8 mouse cellular contexts compared by ENCODE assay signal in the genomic region with DNA sequence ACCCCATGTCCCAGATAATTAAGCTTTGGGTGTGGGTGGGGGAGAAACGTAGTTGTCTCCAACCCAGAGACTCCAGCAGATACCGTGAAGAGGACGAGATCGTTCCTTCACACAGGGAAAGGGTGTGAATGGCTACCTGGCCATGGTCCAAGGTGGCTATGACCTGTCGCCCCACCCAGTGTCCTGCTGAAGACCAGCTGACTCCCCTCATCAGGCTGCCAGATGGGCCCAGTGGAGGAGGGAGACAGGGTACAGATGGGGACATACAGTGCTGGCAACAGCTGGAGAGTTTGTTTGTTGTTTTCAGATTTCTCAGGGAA. TPM values are rescaled to one million over a fixed set of nuclear protein-coding genes. Genes with fewer than 3 reads are reported as not detected.
A peak's percentile ranks its signal among the peaks of the same experiment; 100 is the strongest.
DNase-seq lines count a peak whose midpoint lies in the region; ATAC-seq and TF ChIP-seq lines count a peak whose summit lies in the region.

No protein-coding gene starts in this region.

- H3K27ac ChIP-seq in heart, embryonic 12.5 days (ENCODE audit: poor library complexity, severe bottlenecking) = no peak overlapping the region
- H3K27ac ChIP-seq in forebrain, embryonic 10.5 days = peak overlapping the region; percentile 88; the same call in 1 of the 2 replicates

- peak overlapping the region; percentile 93 for H3K4me2 ChIP-seq in heart, embryonic 12.5 days
- peak overlapping the region; percentile 77 for H3K4me2 ChIP-seq in myocyte (ENCODE audit: low read depth)

- H3K79me2 ChIP-seq in myocyte (ENCODE audit: control insufficient read depth, insufficient read depth) = peaks cover 4% of the 10 kb centered on the region

- H3K36me3 ChIP-seq in heart, embryonic 12.5 days = peaks cover 14% of the 10 kb centered on the region
- peaks cover 27% of the 10 kb centered on the region for H3K36me3 ChIP-seq in forebrain, embryonic 10.5 days (replicated peaks)
- H3K36me3 ChIP-seq in myocyte (ENCODE audit: control insufficient read depth, insufficient read depth) = no peaks in the 10 kb centered on the region

- no peak for TF ChIP-seq POLR2A in myocyte (IDR thresholded peaks at IDR 0.05; ENCODE audit: insufficient read length, low read depth)

- peak overlapping the region; percentile 61; the same call in 1 of the 2 replicates for H3K9ac ChIP-seq in heart, embryonic 12.5 days

- no peaks in the 10 kb centered on the region for H3K9me3 ChIP-seq in heart, embryonic 12.5 days (replicated peaks)
- H3K9me3 ChIP-seq in forebrain, embryonic 10.5 days = no peaks in the 10 kb centered on the region

- H3ac ChIP-seq in myocyte (ENCODE audit: control insufficient read depth, insufficient read length) = no peak overlapping the region

- DNase-seq in heart, adult 8-10 months (ENCODE audit: low spot score) = no peak
- DNase-seq in forebrain, embryonic 10.5 days (ENCODE audit: extremely low spot score, low spot score) = no peak
- DNase-seq in kidney, postnatal 14 days = peak; percentile 14
- DNase-seq in urinary bladder, postnatal 10 days (ENCODE audit: low spot score) = no peak
- DNase-seq in adrenal gland, postnatal 36 days = no peak
- DNase-seq in gastrocnemius, postnatal 25 days = no peak

- H3K27me3 ChIP-seq in heart, embryonic 12.5 days (replicated peaks) = no peaks in the 10 kb centered on the region
- H3K27me3 ChIP-seq in forebrain, embryonic 10.5 days (ENCODE audit: poor library complexity, severe bottlenecking) = peaks cover 9% of the 10 kb centered on the region
- no peaks in the 10 kb centered on the region for H3K27me3 ChIP-seq in myocyte (ENCODE audit: control insufficient read depth, insufficient read depth, insufficient read length)

- ATAC-seq in heart, embryonic 12.5 days (ENCODE audit: insufficient number of reproducible peaks, low FRiP score) = no peak

- 74% methylated on average over 5 of the region's 5 CpGs for WGBS in heart, embryonic 12.5 days
- WGBS in forebrain, embryonic 10.5 days = 92% methylated on average over 5 of the region's 5 CpGs

- H3K4me3 ChIP-seq in heart, embryonic 12.5 days = peak overlapping the region; percentile 72; the same call in 1 of the 2 replicates
- H3K4me3 ChIP-seq in forebrain, embryonic 10.5 days = peak overlapping the region; percentile 74
- H3K4me3 ChIP-seq in myocyte = peak overlapping the region; percentile 70

- H3K4me1 ChIP-seq in heart, embryonic 12.5 days (replicated peaks) = peaks cover 14% of the 10 kb centered on the region
- peaks cover 33% of the 10 kb centered on the region for H3K4me1 ChIP-seq in forebrain, embryonic 10.5 days

TF ChIP-seq in myocyte, 11 proteins besides CTCF, POLR2A, EP300 and RAD21:
- TF ChIP-seq MYOG (IDR thresholded peaks at IDR 0.05; ENCODE audit: control insufficient read depth in 1 of 3, insufficient read depth in 1 of 3, insufficient read length in 2 of 3, low read depth in 2 of 3) (no peak), USF1 (IDR thresholded peaks at IDR 0.05; ENCODE audit: low read depth) (no peak), MAX (IDR thresholded peaks at IDR 0.05; ENCODE audit: low read depth) (no peak), MYOD1 (IDR thresholded peaks at IDR 0.05; ENCODE audit: control insufficient read depth in 1 of 3, insufficient read length in 2 of 3, low read depth in 2 of 3) (no peak)

RNA-seq across cellular contexts. Expression of a gene that starts 0.7 kb away (rescaled TPM):
- polyA plus RNA-seq in heart, embryonic 12.5 days (2016; fragmentation: Nextera tagmentation; extraction: Ambion mirVana) = 1.00 and 1.1 TPM in 2 replicates
- total RNA-seq in heart, adult 8-10 months (2022) = 1 to 10 TPM in 1 of 4 experiments, under 1 TPM in 3; 0.17 to 1.2 (median 0.31) TPM
- polyA plus RNA-seq in forebrain, embryonic 10.5 days (2016; fragmentation: Nextera tagmentation; extraction: Ambion mirVana) = 1.9 and 2.4 TPM in 2 replicates
- 0.24 TPM for polyA plus RNA-seq in myocyte (2012; fragmentation: generic; extraction: Trizol)
- total RNA-seq in adrenal gland, postnatal 36 days (2021) = under 1 TPM; 0.46 to 0.76 TPM
- not detected for total RNA-seq in gastrocnemius, postnatal 25 days (2021)

RNA-seq across cellular contexts. Expression of a gene that starts 0.8 kb away (rescaled TPM):
- 17.7 and 18.1 TPM in 2 replicates for polyA plus RNA-seq in heart, embryonic 12.5 days (2016; fragmentation: Nextera tagmentation; extraction: Ambion mirVana)
- total RNA-seq in heart, adult 8-10 months (2022) = 10 to 100 TPM; 10.9 to 14.6 (median 12.3) TPM
- polyA plus RNA-seq in forebrain, embryonic 10.5 days (2016; fragmentation: Nextera tagmentation; extraction: Ambion mirVana) = 17.3 and 20.8 TPM in 2 replicates
- polyA plus RNA-seq in myocyte (2012; fragmentation: generic; extraction: Trizol) = 25.3 TPM
- 10 to 100 TPM; 22.6 to 33.9 TPM for total RNA-seq in adrenal gland, postnatal 36 days (2021)
- total RNA-seq in gastrocnemius, postnatal 25 days (2021) = 10 to 100 TPM; 13.7 to 13.8 TPM

RNA-seq across cellular contexts. Expression of a gene that starts 22.7 kb away (rescaled TPM):
- 0.14 TPM in 1 of 2 replicates, not detected in the other for polyA plus RNA-seq in heart, embryonic 12.5 days (2016; fragmentation: Nextera tagmentation; extraction: Ambion mirVana)
- total RNA-seq in heart, adult 8-10 months (2022) = under 1 TPM in 2 of 4 experiments, not detected in 2; 0.11 TPM
- polyA plus RNA-seq in forebrain, embryonic 10.5 days (2016; fragmentation: Nextera tagmentation; extraction: Ambion mirVana) = 0.14 and 0.17 TPM in 2 replicates
- polyA plus RNA-seq in myocyte (2012; fragmentation: generic; extraction: Trizol) = 9.3 TPM
- under 1 TPM; 0.13 to 0.46 TPM for total RNA-seq in adrenal gland, postnatal 36 days (2021)
- not detected for total RNA-seq in gastrocnemius, postnatal 25 days (2021)

RNA-seq across cellular contexts. Expression of a gene that starts 36.5 kb away (rescaled TPM):
- 1.7 and 3.0 TPM in 2 replicates for polyA plus RNA-seq in heart, embryonic 12.5 days (2016; fragmentation: Nextera tagmentation; extraction: Ambion mirVana)
- 1 to 10 TPM in 3 of 4 experiments, under 1 TPM in 1; 0.98 to 1.7 (median 1.5) TPM for total RNA-seq in heart, adult 8-10 months (2022)
- polyA plus RNA-seq in forebrain, embryonic 10.5 days (2016; fragmentation: Nextera tagmentation; extraction: Ambion mirVana) = 2.6 and 3.7 TPM in 2 replicates
- 1.2 TPM for polyA plus RNA-seq in myocyte (2012; fragmentation: generic; extraction: Trizol)
- total RNA-seq in adrenal gland, postnatal 36 days (2021) = 1 to 10 TPM in 1 of 2 experiments, not detected in 1; 2.3 TPM
- total RNA-seq in gastrocnemius, postnatal 25 days (2021) = not detected

RNA-seq across cellular contexts. Expression of a gene that starts 43.9 kb away (rescaled TPM):
- polyA plus RNA-seq in heart, embryonic 12.5 days (2016; fragmentation: Nextera tagmentation; extraction: Ambion mirVana) = 10.5 and 11.4 TPM in 2 replicates
- total RNA-seq in heart, adult 8-10 months (2022) = 1 to 10 TPM; 6.3 to 8.2 (median 8.0) TPM
- 17.0 and 18.5 TPM in 2 replicates for polyA plus RNA-seq in forebrain, embryonic 10.5 days (2016; fragmentation: Nextera tagmentation; extraction: Ambion mirVana)
- 24.3 TPM for polyA plus RNA-seq in myocyte (2012; fragmentation: generic; extraction: Trizol)
- total RNA-seq in adrenal gland, postnatal 36 days (2021) = 10 to 100 TPM; 16.7 to 19.4 TPM
- total RNA-seq in gastrocnemius, postnatal 25 days (2021) = 1 to 10 TPM; 3.9 to 5.3 TPM
